Mouse (Mus musculus): Measurements from ENCODE around the gene Prr14.
"Not testable (repeated sequence)": the region's sequence is repeated elsewhere in the genome, so short reads cannot be mapped to it uniquely, and the experiment has no call there.

Gene Prr14

GRCm38 (mm10) chr7:127472060-127472459 is 12.6 kb downstream of the Prr14 start:
- DNase-seq (ENCODE audit: low spot score), result peak; percentile 43

GRCm38 (mm10) chr7:127473705-127474104 is 14.3 kb downstream of the Prr14 start:
- no peak for DNase-seq (ENCODE audit: low spot score)

GRCm38 (mm10) chr7:127474378-127475070 is 15.1 kb downstream of the Prr14 start:
- DNase-seq (ENCODE audit: low spot score), result no peak

GRCm38 (mm10) chr7:127475186-127475740 is 15.9 kb downstream of the Prr14 start:
- DNase-seq (ENCODE audit: low spot score), result no peak

GRCm38 (mm10) chr7:127476336-127476735 is 16.9 kb downstream of the Prr14 start:
- DNase-seq (ENCODE audit: low spot score), result no peak

- DNase-seq (ENCODE audit: low spot score), result no peak
Observed at GRCm38 (mm10) chr7:127476855-127477254, 17.4 kb downstream of the Prr14 start.

GRCm38 (mm10) chr7:127477687-127478634 is 18.6 kb downstream of the Prr14 start:
- DNase-seq (ENCODE audit: low spot score), result peak; percentile 100

- peak; percentile 96 for DNase-seq (ENCODE audit: low spot score)
Observed at GRCm38 (mm10) chr7:127478635-127479317, 19.4 kb downstream of the Prr14 start, which contains the start of gene Fbrs. Gene Fbrs, plus strand, starts transcription at chr7:127479199.

GRCm38 (mm10) chr7:127479318-127480225 is 20.2 kb downstream of the Prr14 start:
- no peak for DNase-seq (ENCODE audit: low spot score)

GRCm38 (mm10) chr7:127480321-127480720 is 20.9 kb downstream of the Prr14 start:
- DNase-seq (ENCODE audit: low spot score), result no peak

GRCm38 (mm10) chr7:127485416-127485815 is 26.0 kb downstream of the Prr14 start:
- DNase-seq (ENCODE audit: low spot score), result no peak

- not testable (repeated sequence) for DNase-seq (ENCODE audit: low spot score)
Observed at GRCm38 (mm10) chr7:127488364-127488763, 29.0 kb downstream of the Prr14 start.

- DNase-seq (ENCODE audit: low spot score), result peak; percentile 26
Observed at GRCm38 (mm10) chr7:127489982-127490381, 30.6 kb downstream of the Prr14 start.

GRCm38 (mm10) chr7:127491846-127492245 is 32.4 kb downstream of the Prr14 start:
- DNase-seq (ENCODE audit: low spot score), result no peak

GRCm38 (mm10) chr7:127494648-127495047 is 35.2 kb downstream of the Prr14 start:
- no peak for DNase-seq (ENCODE audit: low spot score)

GRCm38 (mm10) chr7:127497382-127497781 is 38.0 kb downstream of the Prr14 start:
- no peak for DNase-seq (ENCODE audit: low spot score)

- no peak for DNase-seq (ENCODE audit: low spot score)
Observed at GRCm38 (mm10) chr7:127498407-127498806, 39.0 kb downstream of the Prr14 start.

GRCm38 (mm10) chr7:127508291-127508690 is 48.9 kb downstream of the Prr14 start:
- DNase-seq (ENCODE audit: low spot score), result no peak

- not testable (repeated sequence) for DNase-seq (ENCODE audit: low spot score)
Observed at GRCm38 (mm10) chr7:127509830-127510229, 50.4 kb downstream of the Prr14 start.

- no peak for DNase-seq (ENCODE audit: low spot score)
Observed at GRCm38 (mm10) chr7:127511241-127511640, 51.8 kb downstream of the Prr14 start.

- DNase-seq (ENCODE audit: low spot score), result peak; percentile 97
Observed at GRCm38 (mm10) chr7:127511808-127512230, 52.4 kb downstream of the Prr14 start, which contains the start of gene Srcap. Gene Srcap, plus strand, starts transcription at chr7:127511983.

Measured in yolk sac, embryonic 10.5 days (tissue).